Mouse (Mus musculus) heart, embryonic 13.5 days (tissue): ENCODE data around the gene Pkn3. TPM values are rescaled to one million over a fixed set of nuclear protein-coding genes. Genes with fewer than 3 reads are reported as not detected.
A peak's percentile ranks its signal among the peaks of the same experiment; 100 is the strongest.

Experiments
- ATAC-seq: fragments of 200-750 bp; cut with Nextera tagmentation; 2 replicates; pipeline ENCODE4 v1.8.0; 2017; ENCODE audit warnings: moderate TSS enrichment; ENCODE audit not compliant: insufficient number of reproducible peaks, low FRiP score, low TSS enrichment; ENCODE audit errors: extremely low read depth
- H3K27ac ChIP-seq: fragments of 300-500 bp; sonication (generic); replicated peaks from 2 replicates; pipeline ENCODE4 v1.5.1; 2015; ENCODE audit warnings: moderate library complexity, mild to moderate bottlenecking, inconsistent platforms
- H3K27me3 ChIP-seq: fragments of 300-500 bp; sonication (generic); replicated peaks from 2 replicates; pipeline ENCODE4 v1.6.1; 2015; ENCODE audit warnings: mild to moderate bottlenecking, inconsistent platforms
- H3K36me3 ChIP-seq: fragments of 300-500 bp; sonication (generic); 2 replicates; pipeline ENCODE4 v1.6.1; 2015; ENCODE audit warnings: mild to moderate bottlenecking, inconsistent platforms
- H3K4me1 ChIP-seq: fragments of 300-500 bp; sonication (generic); 2 replicates; pipeline ENCODE4 v1.6.1; 2015; ENCODE audit warnings: inconsistent platforms
- H3K4me2 ChIP-seq: fragments of 300-500 bp; sonication (generic); 2 replicates; pipeline ENCODE4 v1.6.1; 2015; ENCODE audit warnings: inconsistent platforms, mild to moderate bottlenecking, moderate library complexity
- H3K4me3 ChIP-seq: fragments of 300-500 bp; sonication (generic); 2 replicates; pipeline ENCODE4 v1.5.1; 2015; ENCODE audit warnings: moderate library complexity, mild to moderate bottlenecking, inconsistent platforms
- H3K9ac ChIP-seq: fragments of 300-500 bp; sonication (generic); 2 replicates; pipeline ENCODE4 v1.6.1; 2015; ENCODE audit warnings: inconsistent platforms, mild to moderate bottlenecking, moderate library complexity
- H3K9me3 ChIP-seq: fragments of 300-500 bp; sonication (generic); 2 replicates; pipeline ENCODE4 v1.6.1; 2016; ENCODE audit warnings: inconsistent platforms
- WGBS: fragments of 180-500 bp; shearing (Covaris S2); methylation state at CpG from one replicate; pipeline ENCODE4 v1.1.7; 2015; ENCODE audit warnings: mixed read lengths; 5-methylcytosine and 5-hydroxymethylcytosine counted together
- polyA plus RNA-seq: library from polyadenylated mRNA; unstranded; fragments of >200 nt; fragmentation: Nextera tagmentation; extraction: Ambion mirVana; gene quantifications from 2 replicates; pipeline ENCODE4 v1.2.1, GENCODE M21; 2015

Gene Pkn3
- polyA plus RNA-seq, 1 experiment from 2014 or later: 13.2 TPM

- ATAC-seq: no peak
- peak overlapping the region; percentile 94 for H3K27ac ChIP-seq
- H3K4me1 ChIP-seq: peaks cover 47% of the 10 kb centered on the region
- no peaks in the 10 kb centered on the region for H3K27me3 ChIP-seq
- H3K9ac ChIP-seq: peak overlapping the region; percentile 90
- H3K4me3 ChIP-seq: 0 out of 2 replicates have a peak overlapping the region, but pooled peaks have one; percentile 69
- no peaks in the 10 kb centered on the region for H3K9me3 ChIP-seq
- H3K4me2 ChIP-seq: peak overlapping the region; percentile 80
- WGBS: 34% methylated on average over 3 of the region's 3 CpGs
- peaks cover 14% of the 10 kb centered on the region for H3K36me3 ChIP-seq
Measured at GRCm38 (mm10) chr2:30064298-30064697, 13.2 kb upstream of the Pkn3 start.

- WGBS: under 1% methylated on average over 78 of the region's 101 CpGs
- peak overlapping the region; percentile 98 for H3K9ac ChIP-seq
- peak overlapping the region; percentile 98 for H3K27ac ChIP-seq
- peaks cover 30% of the 10 kb centered on the region for H3K36me3 ChIP-seq
- peak; percentile 94 for ATAC-seq
- no peaks in the 10 kb centered on the region for H3K9me3 ChIP-seq
- H3K4me2 ChIP-seq: peak overlapping the region; percentile 76
- peaks cover 44% of the 10 kb centered on the region for H3K4me1 ChIP-seq
- peak overlapping the region; percentile 100 for H3K4me3 ChIP-seq
- no peaks in the 10 kb centered on the region for H3K27me3 ChIP-seq
Measured at GRCm38 (mm10) chr2:30066046-30066901, 11.2 kb upstream of the Pkn3 start.

GRCm38 (mm10) chr2:30067031-30067888, 10.2 kb upstream of the Pkn3 start:
- Histone ChIP-seq H3K4me3 (peak overlapping the region; percentile 100), H3K4me1 (peaks cover 40% of the 10 kb centered on the region), H3K4me2 (peak overlapping the region; percentile 76), H3K9ac (peak overlapping the region; percentile 98), H3K27me3 (no peaks in the 10 kb centered on the region), H3K36me3 (peaks cover 35% of the 10 kb centered on the region), H3K9me3 (no peaks in the 10 kb centered on the region), H3K27ac (peak overlapping the region; percentile 98)
- no peak for ATAC-seq
- under 1% methylated on average over 48 of the region's 69 CpGs for WGBS

GRCm38 (mm10) chr2:30067962-30068361, 9.5 kb upstream of the Pkn3 start:
- WGBS: 36% methylated on average over 7 of the region's 7 CpGs
- Histone ChIP-seq H3K4me1 (peaks cover 38% of the 10 kb centered on the region), H3K4me3 (peak overlapping the region; percentile 100), H3K9me3 (no peaks in the 10 kb centered on the region), H3K27ac (no peak overlapping the region), H3K27me3 (no peaks in the 10 kb centered on the region), H3K9ac (peak overlapping the region; percentile 98), H3K36me3 (peaks cover 42% of the 10 kb centered on the region), H3K4me2 (peak overlapping the region; percentile 76)
- no peak for ATAC-seq

GRCm38 (mm10) chr2:30072875-30073274, 4.6 kb upstream of the Pkn3 start:
- Histone ChIP-seq H3K27ac (no peak overlapping the region), H3K9ac (no peak overlapping the region), H3K27me3 (no peaks in the 10 kb centered on the region), H3K9me3 (no peaks in the 10 kb centered on the region), H3K36me3 (peaks cover 49% of the 10 kb centered on the region), H3K4me3 (no peak overlapping the region), H3K4me1 (peaks cover 13% of the 10 kb centered on the region), H3K4me2 (no peak overlapping the region)
- WGBS: 72% methylated on average over 7 of the region's 7 CpGs
- no peak for ATAC-seq

GRCm38 (mm10) chr2:30073285-30073684, 4.2 kb upstream of the Pkn3 start:
- Histone ChIP-seq H3K4me3 (no peak overlapping the region), H3K9ac (no peak overlapping the region), H3K27me3 (no peaks in the 10 kb centered on the region), H3K4me1 (peaks cover 11% of the 10 kb centered on the region), H3K4me2 (no peak overlapping the region), H3K36me3 (peaks cover 45% of the 10 kb centered on the region), H3K9me3 (no peaks in the 10 kb centered on the region), H3K27ac (no peak overlapping the region)
- no peak for ATAC-seq
- 75% methylated on average over 3 of the region's 3 CpGs for WGBS

- Histone ChIP-seq H3K4me1 (peaks cover 24% of the 10 kb centered on the region), H3K4me3 (no peak overlapping the region), H3K9me3 (no peaks in the 10 kb centered on the region), H3K27ac (no peak overlapping the region), H3K9ac (no peak overlapping the region), H3K36me3 (peaks cover 22% of the 10 kb centered on the region), H3K27me3 (no peaks in the 10 kb centered on the region), H3K4me2 (no peak overlapping the region)
- WGBS: 79% methylated on average over 3 of the region's 3 CpGs
- ATAC-seq: no peak
Measured at GRCm38 (mm10) chr2:30075625-30076024, 1.9 kb upstream of the Pkn3 start.

GRCm38 (mm10) chr2:30076439-30076838, 1.0 kb upstream of the Pkn3 start:
- peaks cover 20% of the 10 kb centered on the region for H3K36me3 ChIP-seq
- WGBS: 90% methylated on average over 8 of the region's 9 CpGs
- ATAC-seq: no peak
- H3K9me3 ChIP-seq: no peaks in the 10 kb centered on the region
- H3K27me3 ChIP-seq: no peaks in the 10 kb centered on the region
- H3K4me3 ChIP-seq: no peak overlapping the region
- no peak overlapping the region for H3K9ac ChIP-seq
- H3K27ac ChIP-seq: no peak overlapping the region
- no peak overlapping the region for H3K4me2 ChIP-seq
- H3K4me1 ChIP-seq: peaks cover 24% of the 10 kb centered on the region

GRCm38 (mm10) chr2:30076959-30077358, 525 bp upstream of the Pkn3 start:
- peaks cover 16% of the 10 kb centered on the region for H3K36me3 ChIP-seq
- no peak for ATAC-seq
- H3K9ac ChIP-seq: peak overlapping the region; percentile 63; the same call in 1 of the 2 replicates
- peak overlapping the region; percentile 75 for H3K4me3 ChIP-seq
- no peaks in the 10 kb centered on the region for H3K27me3 ChIP-seq
- no peaks in the 10 kb centered on the region for H3K9me3 ChIP-seq
- peaks cover 24% of the 10 kb centered on the region for H3K4me1 ChIP-seq
- peak overlapping the region; percentile 99 for H3K4me2 ChIP-seq
- H3K27ac ChIP-seq: peak overlapping the region; percentile 93
- 64% methylated on average over 6 of the region's 6 CpGs for WGBS

- H3K9ac ChIP-seq: peak overlapping the region; percentile 85
- 13% methylated on average over 10 of the region's 10 CpGs for WGBS
Measured at GRCm38 (mm10) chr2:30078349-30078712, 847 bp downstream of the Pkn3 start.

GRCm38 (mm10) chr2:30078760-30079159, 1.3 kb downstream of the Pkn3 start:
- H3K27ac ChIP-seq: peak overlapping the region; percentile 93
- WGBS: 64% methylated on average over 4 of the region's 4 CpGs
- peaks cover 24% of the 10 kb centered on the region for H3K4me1 ChIP-seq
- H3K36me3 ChIP-seq: no peaks in the 10 kb centered on the region; the same call in 1 of the 2 replicates
- ATAC-seq: no peak
- no peaks in the 10 kb centered on the region for H3K27me3 ChIP-seq
- H3K9me3 ChIP-seq: no peaks in the 10 kb centered on the region
- peak overlapping the region; percentile 85 for H3K9ac ChIP-seq
- H3K4me2 ChIP-seq: peak overlapping the region; percentile 99
- peak overlapping the region; percentile 75 for H3K4me3 ChIP-seq

More at GRCm38 (mm10) chr2:30078349-30078712, 847 bp downstream of the Pkn3 start:
- peak; percentile 21; the same call in 1 of the 2 replicates for ATAC-seq
- peaks cover 24% of the 10 kb centered on the region for H3K4me1 ChIP-seq
- no peaks in the 10 kb centered on the region for H3K27me3 ChIP-seq
- peak overlapping the region; percentile 93 for H3K27ac ChIP-seq
- peak overlapping the region; percentile 75 for H3K4me3 ChIP-seq
- peaks cover 3% of the 10 kb centered on the region; the same call in 1 of the 2 replicates for H3K36me3 ChIP-seq
- peak overlapping the region; percentile 99 for H3K4me2 ChIP-seq
- no peaks in the 10 kb centered on the region for H3K9me3 ChIP-seq
